Mouse (Mus musculus): Measurements from ENCODE around the gene Prr3.

DNA sequence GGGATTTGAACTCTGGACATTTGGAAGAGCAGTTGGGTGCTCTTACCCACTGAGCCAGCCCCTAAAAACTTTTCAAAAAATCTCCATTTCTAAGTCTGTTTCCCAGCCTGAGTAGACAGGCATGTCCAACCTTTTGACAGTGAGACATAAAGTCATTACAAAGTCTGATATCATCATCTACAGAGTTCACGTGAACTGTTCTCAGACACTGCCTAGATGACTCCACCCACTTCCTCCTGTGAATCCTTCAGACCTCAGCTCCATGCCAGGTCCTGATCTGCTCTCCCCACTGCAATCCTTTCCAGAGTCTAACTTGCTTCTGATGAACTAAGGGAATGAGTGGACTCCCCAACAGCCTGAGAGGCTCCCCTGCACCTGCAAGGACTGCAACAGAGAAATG is 7.9 kb downstream of the Prr3 start:
- TF ChIP-seq CTCF (IDR thresholded peaks at IDR 0.05; ENCODE audit: low read depth) (no peak), EP300 (IDR thresholded peaks at IDR 0.05; ENCODE audit: low read depth) (no peak)
